Mouse (Mus musculus): ENCODE data around the gene Pakap.
A peak's percentile ranks its signal among the peaks of the same experiment; 100 is the strongest.

The Pakap gene

DNA sequence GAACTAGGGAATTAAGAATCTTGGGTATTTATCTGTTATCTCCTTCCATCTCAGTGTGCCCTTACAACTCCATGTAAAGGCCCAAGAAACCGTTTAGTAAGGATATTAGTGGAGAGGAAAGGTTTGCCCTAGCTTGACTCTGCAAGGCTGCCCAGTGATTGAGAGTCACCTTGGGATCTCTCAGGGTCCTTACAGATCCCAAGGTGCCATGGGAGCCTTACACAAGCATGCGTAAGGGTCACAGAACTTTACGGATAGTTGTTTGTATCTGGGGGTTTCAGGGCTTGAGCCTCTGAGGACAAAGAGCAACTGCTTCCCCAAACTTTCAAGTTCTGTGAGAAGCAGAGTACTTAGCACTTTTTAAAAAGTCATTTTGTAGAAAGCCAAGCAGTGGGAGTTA, 6.2 kb downstream of the Pakap start:
- no peak for DNase-seq (ENCODE audit: low spot score in 2 of 2)

DNA sequence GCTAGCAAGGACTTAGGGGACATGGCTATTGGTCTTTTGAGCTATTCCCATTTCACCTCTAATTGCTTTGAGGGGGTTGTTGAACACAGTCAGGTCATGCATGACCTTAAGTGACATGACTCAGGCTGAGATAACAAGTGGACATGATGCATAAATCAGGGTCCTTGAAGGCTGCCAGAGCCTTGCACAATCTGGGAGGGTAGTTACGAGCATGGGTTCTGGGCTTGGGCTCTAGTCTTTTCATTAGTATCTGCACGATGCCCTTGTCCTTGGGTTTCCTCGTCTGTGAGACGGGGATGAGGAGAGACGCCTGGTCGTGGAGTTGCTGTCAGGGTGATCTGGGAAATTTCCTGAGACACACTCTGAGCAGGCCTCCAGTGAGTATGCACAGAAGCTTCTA, 6.7 kb downstream of the Pakap start:
- DNase-seq (ENCODE audit: low spot score in 2 of 2): no peak

DNA sequence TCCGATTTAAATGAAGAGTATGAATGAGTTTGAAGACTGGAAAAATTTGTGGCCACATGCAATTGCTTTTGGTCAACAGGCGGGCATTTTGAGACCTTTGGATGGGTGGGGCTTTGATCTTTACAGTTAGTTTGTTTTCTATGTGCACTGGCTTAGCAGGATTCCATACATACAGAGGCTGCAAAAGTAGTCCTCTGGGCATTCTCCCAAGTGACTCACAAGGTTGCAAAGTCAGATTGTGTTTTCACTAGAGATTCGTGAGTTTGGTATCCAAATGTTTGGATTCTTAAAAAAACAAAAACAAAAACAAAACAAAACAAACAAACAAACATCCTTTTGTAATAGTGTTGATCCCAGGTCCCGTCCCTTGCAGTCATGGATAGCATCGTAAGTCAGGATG, 7.7 kb downstream of the Pakap start:
- no peak for DNase-seq (ENCODE audit: low spot score in 2 of 2)

DNA sequence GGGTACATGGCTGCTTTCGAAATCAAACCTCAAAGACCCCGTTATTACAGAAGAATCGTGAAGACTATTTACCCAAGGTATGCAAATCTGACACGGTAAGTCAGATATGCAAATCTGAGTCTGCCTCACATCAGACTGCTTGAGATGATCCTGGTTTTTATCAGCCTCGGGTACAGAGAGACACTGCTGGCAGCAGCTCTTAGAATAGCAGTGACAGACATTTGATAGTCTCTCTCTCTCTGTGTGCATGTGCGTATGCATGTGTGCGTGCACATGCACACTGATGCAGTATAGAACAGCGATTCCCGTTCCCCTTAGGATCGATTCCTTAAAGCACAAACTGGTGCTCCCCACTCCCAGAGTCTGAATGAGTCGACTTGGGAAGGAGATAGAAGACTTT, 8.1 kb downstream of the Pakap start:
- DNase-seq (ENCODE audit: low spot score in 2 of 2): no peak

DNA sequence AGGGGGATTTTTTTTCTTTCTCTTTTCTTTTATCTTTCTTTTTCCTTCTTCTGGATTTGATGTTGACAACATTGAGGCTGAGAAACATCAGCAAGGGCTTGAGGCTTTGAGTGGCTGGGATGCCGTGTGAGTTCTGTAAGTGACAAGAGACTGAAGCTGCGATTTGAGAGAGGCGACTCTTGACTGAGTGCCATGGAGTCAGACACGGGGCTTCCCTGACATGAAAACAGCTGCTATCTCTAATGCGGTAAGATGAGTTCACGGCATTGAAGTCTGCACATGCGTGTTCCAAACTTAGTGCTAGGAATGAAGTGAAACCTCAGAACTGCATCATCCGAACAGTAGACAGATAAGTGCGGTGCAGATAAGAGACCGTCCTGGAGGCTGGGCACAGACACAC, 11.7 kb downstream of the Pakap start:
- DNase-seq (ENCODE audit: low spot score in 2 of 2): no peak

DNA sequence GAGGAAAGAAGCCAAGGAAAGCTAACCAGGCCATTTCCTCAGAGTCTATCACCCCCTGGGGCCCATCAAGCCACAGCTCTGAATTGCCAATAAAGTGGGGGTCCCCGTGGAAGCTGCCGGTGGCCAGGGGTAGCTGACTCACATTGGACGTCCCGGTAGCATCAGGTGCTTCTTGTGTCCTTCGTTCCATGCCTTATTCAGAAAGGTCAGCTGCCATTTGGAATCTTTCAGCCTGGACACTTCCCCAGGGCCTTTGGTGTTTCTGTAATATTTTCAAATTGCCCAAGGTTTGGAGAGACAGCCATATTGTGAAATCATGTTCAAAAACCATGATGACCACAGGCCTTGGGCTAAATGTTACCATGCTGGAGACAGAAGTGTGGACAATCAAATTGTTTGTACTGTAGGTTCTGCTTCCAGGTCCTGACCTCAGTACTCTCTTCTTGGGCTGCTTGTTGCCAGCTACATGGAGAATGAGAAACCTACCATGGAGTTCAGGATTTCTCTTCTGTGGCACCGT, 17.4 kb downstream of the Pakap start:
- DNase-seq (ENCODE audit: low spot score in 2 of 2): no peak

DNA sequence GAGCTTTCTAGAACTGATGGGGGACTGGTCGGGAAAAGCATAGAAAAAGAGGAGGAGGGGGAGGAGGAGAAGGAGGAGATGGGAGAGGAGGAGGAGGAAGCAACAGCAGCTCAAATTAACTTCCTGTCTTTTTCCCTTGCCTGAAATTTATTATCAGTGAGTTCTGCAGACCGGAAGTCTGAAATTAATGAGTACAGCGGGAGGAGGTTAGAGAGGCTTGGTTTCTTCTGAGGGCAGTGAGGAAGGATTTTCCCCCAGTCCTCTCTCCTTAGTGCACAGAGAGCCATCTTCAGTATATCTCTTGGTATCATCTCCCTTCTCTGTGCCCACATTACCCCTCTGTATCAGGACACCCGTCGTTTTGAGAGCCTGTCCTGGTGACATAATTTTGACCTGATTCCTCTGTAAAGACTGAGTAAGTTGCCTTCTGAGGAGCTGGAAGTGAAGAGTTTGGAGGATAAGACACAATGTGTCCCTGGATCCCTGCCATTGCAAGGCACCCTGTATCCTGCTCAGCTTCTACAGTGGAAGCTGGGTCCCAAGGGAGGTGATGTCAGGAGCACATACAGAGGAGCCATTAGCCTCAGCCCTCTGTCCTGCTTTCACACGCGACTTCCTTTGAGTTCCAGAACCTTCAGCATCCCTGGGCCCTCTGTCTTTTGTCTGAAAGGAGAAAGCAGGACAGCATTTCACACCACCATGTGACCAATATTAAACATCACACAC, 19.1 kb downstream of the Pakap start:
- DNase-seq (ENCODE audit: low spot score in 2 of 2): no peak

DNA sequence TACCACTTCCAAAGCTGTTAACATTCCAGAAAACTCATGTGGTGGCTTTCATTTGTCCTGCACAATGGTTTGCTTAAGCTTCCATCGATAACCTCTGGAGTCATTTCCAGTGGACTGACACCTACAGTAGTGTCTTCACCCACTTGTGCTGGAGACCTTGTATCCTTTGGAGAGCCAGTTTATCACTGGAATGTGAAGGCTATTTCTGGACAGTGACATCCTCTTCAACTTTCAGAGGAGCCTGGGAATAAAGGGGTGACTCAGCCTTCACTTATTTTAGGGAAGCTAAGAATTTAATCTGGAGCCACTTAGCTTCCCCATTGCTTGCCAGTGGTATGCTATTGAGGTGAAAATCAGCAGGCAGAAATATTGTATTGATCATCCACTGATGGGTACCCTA, 20.4 kb downstream of the Pakap start:
- no peak for DNase-seq (ENCODE audit: low spot score in 2 of 2)

DNA sequence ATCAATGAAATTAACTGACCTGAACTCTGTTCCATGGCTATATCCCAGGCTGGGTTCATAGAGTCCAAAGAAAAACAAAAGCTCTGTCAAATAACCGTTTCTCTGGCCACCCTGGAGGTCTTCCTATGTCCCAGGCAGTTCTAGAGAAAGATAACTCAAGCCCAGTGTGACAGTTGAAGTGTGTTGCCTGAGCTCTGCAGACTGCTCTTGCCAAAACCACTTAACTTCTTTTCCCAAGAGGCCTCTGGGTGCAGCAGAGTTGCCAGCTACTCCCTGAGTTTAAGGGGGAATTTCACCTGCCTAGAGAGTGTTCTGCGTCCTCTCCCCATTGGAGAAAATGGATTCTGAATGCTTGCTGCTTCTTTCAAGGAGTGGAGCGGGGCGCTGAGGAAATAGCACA, 24.8 kb downstream of the Pakap start:
- no peak for DNase-seq (ENCODE audit: low spot score in 2 of 2)

DNA sequence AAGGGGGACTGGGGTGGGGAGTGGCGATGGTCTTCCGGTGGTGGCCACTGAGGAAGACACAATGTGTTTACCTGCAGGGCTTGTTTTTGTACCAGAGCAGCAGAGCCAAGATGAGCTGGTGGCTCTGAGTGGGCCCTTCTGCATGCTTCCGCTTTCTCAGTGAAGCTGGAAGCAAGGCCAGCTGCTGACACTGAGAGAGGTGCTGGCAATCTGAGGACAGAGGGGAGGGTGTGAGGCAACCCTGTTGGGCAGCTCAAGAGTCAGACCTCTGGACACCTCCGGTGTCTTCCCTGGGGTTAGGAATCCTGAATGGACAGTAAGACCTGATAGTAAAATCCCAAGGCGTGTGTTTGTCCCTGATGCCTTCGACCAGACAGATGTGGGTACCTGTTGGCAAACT, 32.0 kb downstream of the Pakap start:
- no peak for DNase-seq (ENCODE audit: low spot score in 2 of 2)

DNA sequence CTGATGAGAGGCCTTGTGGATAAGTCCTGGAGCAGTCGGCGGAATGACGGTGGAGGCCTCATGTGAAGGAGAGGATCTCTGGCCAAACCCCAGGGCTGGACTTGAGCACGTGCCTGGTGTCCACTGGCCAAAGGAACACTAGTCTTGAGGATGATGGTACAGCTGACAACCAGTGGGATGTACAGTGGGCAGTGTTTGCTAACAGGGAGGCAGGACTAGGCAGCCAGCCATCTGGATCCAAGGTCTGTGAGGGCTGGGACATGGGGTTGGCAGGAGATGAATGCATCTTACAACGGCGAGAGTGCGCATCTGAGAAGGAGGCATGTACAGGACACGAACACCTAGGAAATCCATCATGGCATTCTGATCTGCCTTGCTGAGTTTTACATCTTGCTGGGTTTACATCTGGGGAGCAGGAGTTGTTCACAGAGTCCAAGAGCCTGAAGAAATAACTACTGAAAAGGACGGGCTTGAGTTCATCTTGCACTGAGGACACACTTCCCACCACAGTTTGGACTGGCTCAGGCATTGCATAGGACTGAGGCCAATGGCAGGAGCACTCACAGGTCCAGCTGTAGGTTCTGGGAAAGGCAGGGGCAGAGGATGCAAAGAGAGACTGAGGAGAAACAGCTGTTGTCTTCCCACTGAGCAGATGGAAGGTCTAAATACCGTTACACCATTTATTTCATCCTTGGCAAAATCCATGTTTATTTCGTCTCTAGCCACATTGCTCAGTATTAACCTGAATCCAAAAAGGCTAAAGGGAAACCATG, 32.9 kb downstream of the Pakap start:
- no peak for DNase-seq (ENCODE audit: low spot score in 2 of 2)

DNA sequence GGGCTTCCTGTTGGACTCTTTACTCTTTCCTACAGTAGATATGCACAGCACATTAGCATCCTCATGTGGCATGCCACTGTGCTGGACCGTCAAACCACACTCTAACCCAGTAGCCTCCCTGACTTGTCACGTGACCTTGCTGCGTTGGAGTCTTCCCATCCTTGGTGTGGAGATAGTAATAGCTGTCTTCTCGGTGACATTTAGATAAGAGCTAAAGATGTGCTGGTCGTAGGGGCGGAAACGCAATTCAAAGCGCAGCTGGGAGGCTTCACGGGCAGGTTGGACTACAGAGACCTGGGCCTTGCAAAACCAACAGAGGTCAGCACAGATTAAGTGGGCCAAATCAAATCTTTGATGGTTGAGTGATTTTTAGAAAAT, 33.5 kb downstream of the Pakap start:
- no peak for DNase-seq (ENCODE audit: low spot score in 2 of 2)

DNA sequence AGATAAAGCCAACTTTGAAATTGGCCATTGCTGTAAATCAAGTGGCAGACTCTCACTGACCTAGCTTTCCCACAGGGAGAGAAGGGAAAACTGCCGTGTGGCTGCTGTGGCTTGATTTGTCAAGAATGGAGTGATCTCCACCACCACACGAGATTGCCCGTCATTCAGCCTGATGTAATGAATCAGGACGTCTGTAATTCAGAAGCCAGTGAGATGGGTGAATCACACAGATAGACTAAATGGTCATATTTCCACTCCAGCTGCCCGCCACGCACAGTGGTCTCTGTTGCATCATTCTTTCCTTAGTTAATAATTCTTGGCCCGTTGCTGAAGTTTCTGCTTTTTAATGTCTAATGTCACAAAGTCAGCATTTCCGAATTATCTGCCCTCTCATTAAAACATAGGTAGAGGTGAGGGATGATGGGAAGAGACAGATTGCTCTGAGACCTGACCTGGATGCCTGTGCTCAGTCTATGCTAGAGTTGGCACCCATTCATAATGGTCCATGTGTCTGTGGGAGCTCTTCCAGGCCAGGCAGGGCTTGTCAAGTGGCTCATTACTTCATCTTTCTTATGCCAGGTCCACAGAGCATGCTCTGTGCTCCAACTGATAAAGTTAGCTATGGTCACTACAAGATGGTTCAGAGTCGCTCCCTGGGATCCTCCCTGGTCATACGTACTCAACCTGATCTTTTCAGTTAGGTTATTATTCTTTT, 34.1 kb downstream of the Pakap start:
- no peak for DNase-seq (ENCODE audit: low spot score in 2 of 2)

DNA sequence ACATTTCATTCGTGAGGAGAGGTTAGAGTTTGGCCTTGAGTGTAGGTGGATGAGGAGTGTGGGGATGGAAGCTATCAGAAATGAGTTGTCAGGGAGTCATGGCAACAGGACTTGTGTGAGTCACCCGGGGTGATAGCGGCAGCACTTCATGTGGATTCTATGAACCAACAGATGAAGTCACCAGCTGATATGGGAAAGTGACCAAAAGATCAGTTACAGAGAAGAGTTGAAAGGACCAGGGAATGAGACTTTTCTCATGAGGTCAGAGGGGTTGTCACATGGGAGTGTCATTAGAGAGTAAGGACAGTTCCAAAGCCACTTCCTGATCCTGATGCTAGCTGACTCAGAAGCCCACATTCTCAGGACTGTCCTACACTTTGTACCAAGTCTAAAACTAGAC, 38.3 kb downstream of the Pakap start:
- no peak for DNase-seq (ENCODE audit: low spot score in 2 of 2)

DNA sequence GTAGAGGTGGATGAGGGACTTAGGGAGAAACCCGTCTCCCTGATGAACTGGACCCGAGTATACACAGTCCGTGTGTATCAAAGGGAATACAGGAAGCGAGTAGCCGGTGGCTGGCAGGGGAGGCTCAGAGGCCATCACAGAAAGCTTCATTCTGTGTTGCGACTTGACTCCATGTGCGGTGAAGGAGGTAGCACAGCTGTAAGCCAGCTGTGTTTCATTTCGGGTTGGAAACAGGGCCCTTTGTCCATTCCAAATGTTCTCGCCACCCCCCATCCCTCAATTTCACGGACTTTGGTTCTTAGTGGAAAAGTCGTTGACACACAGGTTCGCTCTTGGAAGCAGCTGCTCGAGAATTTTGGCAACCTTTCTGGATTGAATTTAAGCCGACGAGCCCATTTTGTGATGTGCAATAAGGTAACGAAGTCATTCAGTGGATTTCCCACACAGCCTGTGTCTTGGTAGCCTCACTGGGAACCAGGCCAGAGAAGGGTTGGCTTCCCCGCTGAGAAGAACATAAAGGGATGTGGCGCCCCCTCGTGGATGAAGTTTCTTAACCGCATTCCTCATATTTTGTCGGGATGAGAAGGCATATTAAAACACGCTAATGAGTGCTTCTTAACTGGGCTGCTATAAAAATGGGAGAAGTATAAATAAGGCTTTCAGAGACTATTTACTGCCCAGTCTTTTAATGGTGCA, 39.4 kb downstream of the Pakap start:
- peak; percentile 92 to 95 for DNase-seq (ENCODE audit: low spot score in 2 of 2)

DNA sequence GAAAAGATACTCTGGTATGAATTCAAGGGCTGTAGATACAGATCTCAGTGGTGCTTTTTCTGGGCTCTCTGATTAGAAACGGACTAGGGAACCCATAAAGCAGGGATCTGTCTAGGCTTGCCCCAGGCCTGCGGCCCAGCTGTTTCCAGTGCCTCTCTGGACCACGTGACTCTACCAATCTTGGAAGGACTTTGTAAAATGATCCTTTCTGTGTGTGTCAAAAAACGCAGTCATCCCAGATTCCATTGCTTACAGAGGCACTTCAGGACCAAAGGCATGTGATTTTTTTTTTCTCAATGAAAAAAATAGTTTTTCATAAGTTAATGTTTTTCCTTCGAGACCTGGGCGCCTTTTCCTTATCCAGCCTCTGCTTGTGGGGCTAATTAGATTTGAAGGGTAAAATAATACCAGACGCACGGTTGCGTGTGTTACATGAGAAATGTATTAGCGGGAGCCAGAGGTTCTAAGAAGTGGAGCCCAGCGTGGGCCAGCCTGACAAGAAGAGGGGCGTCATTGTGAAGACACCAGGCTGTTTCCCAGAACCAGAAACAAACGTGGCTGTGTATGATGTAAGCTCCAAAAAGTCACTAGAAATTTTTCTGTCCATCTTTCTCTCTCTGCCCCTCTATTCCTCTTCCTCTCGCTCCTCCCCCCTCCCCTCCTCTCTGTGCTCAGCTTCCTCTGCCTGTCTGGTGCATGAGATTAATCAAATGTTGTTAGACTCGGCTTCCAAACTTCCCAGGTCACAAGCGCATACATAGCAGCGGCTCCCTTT, 43.5 kb downstream of the Pakap start:
- DNase-seq (ENCODE audit: low spot score in 2 of 2): no peak

DNA sequence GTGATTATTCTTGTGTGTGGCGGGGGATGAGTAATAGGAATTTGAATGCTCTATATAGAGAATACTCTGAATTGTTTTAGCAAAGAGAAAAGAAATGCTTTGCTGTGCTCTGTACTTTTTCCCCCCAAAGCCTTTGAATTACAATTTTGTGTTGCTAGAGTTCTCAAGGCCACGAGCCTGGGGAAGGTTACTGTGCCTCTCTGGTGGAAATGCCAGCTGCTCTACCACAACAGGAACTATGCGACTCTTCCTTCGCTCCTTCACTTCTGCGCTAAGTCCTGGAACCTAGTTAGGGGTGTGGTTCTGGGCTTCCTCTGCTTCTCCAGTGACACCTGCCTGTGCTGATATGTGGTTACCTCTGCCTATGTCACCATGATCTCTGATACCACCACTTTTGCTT, 44.7 kb downstream of the Pakap start:
- DNase-seq (ENCODE audit: low spot score in 2 of 2): no peak

DNA sequence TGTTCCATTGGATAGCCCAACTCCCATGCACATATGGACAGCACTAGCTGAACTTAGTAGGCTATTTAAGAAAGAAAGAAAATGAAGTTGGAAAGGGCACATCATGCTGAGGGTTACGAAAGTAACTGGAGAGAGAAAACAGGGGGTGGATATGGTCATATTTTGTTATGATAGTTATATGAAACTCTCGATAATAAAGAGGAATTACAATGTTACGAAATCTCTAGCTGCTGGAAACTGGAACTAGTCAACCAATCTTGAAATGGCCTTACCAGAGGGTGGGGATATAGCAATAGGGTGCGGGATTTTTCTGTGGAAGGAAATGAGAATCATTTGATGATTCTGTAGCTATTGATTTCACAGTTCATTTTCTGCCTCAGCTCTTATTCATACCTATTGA, 46.7 kb downstream of the Pakap start:
- DNase-seq (ENCODE audit: low spot score in 2 of 2): no peak

DNA sequence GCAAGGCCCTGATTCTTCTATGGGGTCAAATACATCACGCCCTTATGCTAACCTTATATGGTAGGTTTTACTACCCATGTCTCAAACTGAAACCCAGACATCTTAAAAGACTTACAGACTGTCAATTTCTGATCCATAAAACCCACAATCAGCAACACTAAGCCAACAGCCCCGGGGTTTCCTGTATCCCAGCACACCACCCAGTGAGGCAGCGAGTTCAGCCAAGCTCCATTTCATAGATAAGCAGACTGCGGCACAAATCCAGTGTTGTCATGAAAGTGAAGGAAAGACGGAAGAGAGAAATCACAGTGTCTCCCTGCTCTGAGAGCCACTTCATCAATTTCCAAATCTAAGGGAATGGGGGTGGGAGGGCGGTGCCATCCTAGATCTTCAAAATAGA, 50.8 kb downstream of the Pakap start:
- no peak for DNase-seq (ENCODE audit: low spot score in 2 of 2)

DNA sequence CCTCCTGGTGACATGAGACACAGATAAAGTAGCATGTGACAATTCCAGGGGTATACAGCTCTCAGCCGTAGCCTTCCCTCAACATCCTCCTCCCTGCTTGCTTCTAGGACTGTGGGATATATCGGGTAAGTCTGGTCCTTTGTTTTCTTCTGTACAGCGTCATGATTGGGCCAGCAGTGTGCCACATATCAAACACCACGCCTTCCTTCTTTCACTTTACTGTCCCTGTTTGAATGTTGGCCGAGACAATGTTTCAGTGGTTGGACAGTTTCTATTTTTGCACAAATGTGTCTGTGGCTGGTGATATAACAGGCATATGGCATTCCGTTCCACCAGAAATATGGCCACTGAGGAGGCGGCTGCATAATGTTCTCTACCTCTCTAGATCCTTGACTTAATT, 54.8 kb downstream of the Pakap start:
- DNase-seq (ENCODE audit: low spot score in 2 of 2): peak; percentile 39 to 58

DNA sequence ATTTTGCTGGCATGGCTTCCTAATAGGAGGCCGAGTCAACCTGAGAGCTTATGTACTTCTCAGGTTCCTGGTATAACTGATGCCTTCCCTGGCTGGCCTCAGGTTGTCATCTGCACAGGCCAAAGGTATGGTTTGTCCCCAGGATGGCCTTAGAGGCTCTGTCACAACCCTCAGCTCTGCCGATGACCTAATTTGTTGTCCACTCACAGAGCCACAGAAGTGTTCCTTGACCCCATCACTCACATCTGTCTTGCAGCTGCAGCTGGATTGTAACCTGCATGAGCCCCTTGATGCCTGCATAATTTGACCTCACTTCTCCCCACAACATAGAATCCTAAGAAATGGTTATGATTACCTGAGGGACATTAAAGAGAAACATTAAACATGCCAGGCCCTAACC, 56.8 kb downstream of the Pakap start:
- no peak for DNase-seq (ENCODE audit: low spot score in 2 of 2)
